Mouse (Mus musculus): Measurements from ENCODE around the gene Cxcl2.
A peak's percentile ranks its signal among the peaks of the same experiment; 100 is the strongest.

The Cxcl2 gene

DNA sequence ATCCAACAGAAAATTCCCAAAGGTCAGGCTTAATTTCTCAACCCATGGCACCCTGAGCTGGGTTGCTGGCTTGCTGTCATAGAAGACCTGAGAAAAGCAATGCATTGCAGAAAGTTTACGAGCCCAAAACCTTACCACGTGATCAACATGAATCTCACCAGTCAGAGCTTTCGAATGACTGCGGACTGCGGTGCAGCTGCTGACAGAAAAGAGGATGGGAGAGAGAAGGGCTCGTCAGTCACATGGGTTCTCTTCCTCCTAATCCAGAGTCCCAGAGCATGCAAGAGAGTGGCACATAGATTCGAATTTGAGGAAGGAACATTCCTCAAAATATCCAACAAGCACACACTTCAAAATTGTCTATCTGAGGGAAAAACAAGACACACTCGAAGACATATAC lies 9.4 kb upstream of the Cxcl2 start:
- DNase-seq (ENCODE audit: low read depth, low spot score): no peak

DNA sequence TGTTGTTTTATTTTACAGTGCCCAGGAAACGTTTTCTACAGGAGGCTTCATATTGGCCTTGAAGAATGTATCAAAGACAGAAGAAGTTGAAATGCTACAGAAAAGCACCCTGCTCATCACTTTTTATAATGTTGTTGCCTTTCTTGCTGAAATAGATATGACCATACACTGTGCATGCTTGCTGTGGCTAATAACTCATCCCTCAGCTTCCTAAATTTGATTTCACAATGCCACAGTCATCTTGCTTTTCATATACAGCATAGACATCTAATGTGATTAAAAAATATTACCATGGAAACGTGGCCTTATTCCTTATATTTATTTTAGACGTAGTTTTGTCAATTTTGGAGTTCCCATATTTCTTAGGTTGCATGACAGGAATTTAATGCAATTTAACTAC lies 6.2 kb upstream of the Cxcl2 start:
- DNase-seq (ENCODE audit: low read depth, low spot score): no peak

DNA sequence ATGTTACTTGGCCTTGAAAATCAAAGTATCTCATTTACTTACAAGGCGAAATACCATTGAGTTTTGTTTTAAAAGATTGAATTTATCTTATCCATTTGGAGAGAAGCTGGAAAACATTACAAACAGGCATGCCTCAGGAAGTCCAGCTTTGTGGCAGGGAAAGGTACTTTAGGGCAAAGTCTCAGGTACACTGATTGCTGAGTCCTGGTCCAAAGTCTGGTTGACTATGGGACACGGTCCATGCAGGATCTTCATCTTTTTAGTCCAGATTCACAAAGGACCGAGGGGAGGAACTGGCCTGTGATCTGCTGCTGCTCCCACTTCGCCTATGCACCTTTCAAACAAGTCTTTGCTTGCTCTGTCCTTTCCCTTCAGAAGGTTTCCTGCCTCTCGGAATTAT lies 4.4 kb upstream of the Cxcl2 start:
- DNase-seq (ENCODE audit: low read depth, low spot score): no peak

DNA sequence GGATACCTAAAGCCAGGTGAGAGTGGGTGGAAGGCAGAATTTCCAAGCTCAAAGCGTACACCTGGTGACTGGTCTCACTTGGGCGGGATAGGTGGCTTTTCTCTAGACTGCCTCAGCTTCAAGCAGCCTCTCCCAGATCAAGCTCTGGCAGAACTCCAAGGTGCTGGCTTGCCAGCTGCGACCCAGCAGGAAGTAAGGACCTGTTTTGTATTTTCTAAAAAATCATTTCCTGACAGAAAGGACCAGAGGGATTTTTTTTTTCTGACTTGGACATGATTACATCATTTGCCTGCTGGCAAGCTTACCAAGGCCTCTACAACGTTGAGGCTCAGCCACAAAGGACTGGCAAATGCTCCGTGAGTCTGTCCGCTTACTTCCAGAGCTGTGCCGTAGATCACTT lies 3.5 kb upstream of the Cxcl2 start:
- no peak for DNase-seq (ENCODE audit: low read depth, low spot score)

DNA sequence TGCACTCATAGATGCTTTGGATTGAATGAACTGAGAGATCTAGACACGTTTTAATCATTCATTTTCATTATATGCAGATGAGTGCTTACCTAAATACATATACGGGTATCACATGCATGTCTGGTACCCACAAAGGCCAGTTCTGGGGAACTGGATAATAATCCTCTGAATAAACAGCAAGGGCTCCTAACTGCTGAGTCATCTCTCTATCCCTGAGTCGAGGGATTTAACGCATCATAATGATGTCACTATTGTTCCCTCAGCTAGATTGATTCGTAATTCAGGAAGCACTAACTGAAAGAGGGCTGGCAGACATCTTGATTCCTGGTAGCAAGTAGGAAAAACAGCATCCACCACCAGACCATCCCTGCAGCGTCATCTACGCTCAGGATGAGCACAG lies 3.0 kb upstream of the Cxcl2 start:
- DNase-seq (ENCODE audit: low read depth, low spot score): no peak

DNA sequence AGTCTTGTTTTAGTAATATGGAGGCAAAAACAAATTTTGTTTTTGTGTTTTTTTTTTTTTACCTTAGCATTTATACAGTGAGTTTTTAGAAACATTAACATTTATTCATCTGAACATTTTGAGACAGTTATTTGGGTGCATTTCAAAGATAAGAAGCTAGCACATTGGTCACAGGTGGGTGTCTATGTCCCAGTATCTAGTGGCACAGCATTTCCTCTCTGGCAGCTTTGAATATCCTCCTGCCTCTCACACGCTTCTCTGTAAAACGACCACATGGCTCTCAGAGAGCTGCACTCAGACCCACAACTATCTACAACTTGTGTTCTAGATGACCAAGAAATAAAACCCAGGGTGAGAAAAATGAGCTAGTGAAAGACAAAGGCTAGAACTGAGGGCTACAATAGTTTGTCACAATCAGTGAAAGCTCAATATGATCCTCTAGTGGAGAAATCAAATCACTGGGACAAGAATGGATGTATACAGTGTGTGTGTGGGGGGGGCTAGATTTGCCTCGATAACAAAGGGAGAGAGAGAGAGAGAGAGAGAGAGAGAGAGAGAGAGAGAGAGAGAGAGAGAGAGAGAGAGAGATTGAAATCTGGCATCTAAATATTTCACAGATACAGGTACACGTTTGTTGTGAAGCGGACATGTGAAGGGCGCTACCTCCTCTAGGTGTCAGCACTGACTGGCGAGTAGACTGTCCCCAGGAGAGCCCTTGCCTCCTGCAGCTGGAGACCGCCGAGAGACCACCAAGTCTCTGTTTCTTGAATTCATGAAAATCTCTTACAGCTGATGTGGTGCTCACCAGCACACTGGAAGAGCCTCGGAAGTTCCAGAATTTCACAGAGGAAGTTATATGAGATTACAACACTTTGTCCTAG lies 1.1 kb upstream of the Cxcl2 start:
- no peak for DNase-seq (ENCODE audit: low read depth, low spot score)

DNA sequence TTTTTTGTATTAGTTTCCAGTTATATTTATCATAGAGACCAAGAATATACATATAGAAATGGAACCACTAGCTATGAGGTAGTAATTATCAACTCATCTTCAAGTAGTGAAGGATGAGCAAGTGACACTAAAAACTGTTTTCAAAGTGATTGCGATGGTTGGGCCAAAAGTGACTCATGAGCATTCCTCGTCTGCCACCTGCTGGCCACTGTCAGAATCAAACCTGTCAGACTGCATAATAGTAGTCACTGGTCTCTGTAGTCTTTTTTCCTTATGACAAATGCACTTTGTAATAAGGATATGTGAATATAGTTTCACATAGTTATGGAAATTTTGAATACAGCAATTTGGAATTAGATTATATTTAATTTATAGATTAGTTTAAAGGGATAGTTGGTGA lies 5.3 kb downstream of the Cxcl2 start:
- DNase-seq (ENCODE audit: low read depth, low spot score): peak; percentile 39

DNA sequence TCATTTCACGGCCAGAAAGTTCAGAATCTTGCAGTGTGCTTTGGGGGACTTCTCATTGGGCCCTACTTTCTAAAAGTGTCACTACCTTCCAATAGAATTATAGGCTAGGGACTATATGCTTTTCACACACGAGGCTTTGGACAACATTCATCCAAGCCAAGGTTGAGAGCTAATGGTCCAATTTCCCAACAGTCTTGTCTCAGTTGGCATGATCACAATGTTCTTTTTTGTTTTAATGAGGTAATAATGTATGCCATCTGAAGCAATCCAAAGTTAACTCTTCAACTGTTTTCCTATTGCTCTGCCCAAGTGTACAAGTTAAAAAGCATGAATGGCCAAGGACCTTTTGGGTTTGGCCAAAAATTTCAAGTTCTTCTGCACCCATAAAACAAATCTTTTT lies 15.8 kb downstream of the Cxcl2 start:
- no peak for DNase-seq (ENCODE audit: low read depth, low spot score)

DNA sequence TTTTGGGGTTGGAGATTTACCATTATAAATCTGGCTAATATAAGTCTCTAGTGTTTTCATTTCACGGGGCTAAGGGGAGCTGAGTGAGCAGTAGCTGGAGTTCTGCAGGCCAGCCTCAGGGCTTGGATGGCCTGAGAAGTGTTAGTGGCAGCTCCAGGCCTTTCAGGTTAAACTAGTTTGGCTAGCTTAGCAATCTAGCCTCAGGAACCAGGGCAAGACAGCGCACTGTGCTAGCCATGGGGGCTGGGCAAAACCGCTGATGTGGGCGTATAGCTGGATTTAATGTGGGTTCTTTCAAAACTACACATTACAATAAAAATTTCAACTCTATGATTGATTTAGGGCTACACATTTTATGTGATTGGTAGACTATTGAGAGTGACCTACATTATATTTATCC lies 19.3 kb downstream of the Cxcl2 start:
- no peak for DNase-seq (ENCODE audit: low read depth, low spot score)

DNA sequence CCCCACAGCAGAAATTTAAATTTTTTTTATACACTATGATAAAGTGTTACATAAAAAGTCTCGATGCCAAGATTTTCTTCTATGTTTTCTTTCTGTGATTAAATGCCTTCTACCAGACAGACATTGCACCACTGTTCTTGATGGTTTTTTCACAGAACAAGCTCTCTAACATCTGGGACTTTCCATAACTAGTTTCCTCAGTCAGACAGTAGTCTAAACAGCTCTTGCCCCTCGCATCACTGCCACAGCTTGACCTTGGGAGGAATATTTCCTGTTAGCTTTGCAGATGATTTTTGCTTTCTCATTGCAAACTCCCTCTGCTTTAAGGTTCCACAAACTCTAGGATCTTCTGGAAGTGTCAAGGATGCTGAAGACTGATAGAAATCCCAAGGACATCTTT lies 26.9 kb downstream of the Cxcl2 start:
- DNase-seq (ENCODE audit: low read depth, low spot score): peak; percentile 9

DNA sequence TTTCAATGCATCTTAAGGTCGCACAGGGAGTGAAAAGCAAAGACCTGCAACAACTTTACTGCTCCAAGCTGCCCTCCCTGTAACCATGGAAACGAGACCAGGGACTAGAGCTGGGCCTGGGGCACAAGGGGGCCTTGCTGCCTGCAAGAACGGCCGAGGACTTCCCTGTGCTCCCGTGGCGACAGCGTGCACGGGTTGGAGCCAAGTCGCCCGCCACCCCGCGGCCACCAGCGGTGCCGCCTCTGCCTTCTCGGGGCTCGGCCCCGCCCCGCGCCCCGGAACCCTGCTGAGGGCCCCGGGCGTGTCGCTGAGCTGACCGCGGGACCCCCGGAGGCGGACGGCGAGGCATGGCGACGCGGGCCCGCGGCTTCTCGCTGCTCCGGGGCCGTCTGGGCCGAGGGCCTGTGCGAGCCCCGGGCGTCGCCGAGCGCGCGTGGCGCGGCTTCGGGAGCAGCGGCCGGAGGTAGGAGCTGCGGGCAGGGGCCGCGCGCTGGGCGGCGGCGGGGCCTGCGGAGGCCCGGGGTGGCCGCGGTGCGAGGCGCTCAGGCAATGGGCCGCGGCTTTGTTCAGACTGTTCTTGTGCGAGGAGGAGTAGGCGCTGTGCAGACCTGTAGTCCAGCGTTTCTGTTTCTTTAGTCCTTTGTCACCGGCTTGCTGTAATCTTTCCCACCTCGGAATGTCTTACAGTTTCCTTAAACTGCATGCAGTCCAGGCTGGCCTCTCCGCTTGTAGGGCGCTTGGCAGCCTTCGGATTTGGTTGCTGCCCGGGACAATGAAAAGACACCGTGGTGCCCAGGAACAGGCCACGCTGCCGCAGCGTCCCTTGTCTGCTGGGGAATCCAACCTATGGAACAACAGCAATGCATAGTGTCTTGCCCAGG lies 27.5 kb downstream of the Cxcl2 start, which contains the start of gene Mthfd2l:
TSS of gene Mthfd2l (plus strand) at position 147 of the 881 bp plus-strand sequence.
- DNase-seq (ENCODE audit: low read depth, low spot score): peak; percentile 34

DNA sequence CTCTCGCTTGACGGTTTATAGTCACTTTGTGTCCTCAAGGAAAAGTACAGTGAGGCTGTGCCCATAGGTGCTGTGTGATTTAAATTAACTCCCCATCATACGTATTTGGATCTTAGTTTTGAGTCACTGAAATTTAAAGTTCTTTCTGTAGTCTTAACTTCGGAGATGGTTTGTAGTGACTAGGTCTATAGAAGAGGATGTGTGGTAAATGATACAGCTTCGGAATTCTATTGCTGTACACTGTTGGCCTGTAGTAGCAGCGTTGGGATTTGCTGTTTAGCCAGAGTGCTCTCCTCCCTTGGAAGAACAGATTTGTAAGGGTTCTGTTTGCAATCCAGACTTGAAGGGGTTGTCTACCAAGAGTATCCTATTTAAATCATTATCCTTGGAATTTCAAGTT lies 28.2 kb downstream of the Cxcl2 start:
- no peak for DNase-seq (ENCODE audit: low read depth, low spot score)

DNA sequence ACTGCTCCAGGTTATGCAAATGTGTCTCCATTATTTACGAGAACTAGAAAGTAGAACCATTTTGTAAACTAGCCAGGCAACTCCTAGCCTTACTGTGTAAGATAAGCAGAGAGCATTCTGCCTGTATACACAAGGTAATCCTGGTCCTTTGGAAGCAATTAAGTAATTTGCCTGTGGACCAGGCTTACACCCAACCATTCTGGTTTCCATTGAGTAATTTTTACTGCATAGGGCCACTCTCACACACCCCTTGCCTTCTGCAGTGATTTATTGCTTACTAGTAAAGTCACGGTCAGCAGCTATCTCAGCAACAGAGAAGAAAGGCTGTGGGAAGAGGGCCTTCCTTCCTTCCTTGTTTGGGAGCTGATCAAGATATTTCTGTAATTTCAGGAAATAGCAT lies 33.0 kb downstream of the Cxcl2 start:
- no peak for DNase-seq (ENCODE audit: low read depth, low spot score)

DNA sequence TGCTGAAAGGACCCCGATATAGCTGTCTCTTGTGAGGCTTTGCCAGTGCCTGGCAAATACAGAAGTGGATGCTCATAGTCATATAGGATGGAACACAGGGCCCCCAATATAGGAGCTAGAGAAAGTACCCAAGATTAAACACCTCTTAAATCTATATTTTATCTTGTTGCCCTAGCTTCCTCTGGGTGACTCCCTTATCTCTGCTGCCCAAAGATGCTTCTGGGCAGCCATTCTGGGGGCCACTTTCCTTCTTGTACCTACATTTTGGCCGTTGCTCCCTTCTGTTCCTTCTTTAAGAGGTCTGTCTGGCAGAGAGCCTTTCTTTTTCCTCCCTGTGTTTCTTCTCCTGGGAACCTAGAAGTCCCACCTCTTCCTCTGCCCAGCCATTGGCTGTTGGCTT lies 41.8 kb downstream of the Cxcl2 start:
- DNase-seq (ENCODE audit: low read depth, low spot score): no peak

DNA sequence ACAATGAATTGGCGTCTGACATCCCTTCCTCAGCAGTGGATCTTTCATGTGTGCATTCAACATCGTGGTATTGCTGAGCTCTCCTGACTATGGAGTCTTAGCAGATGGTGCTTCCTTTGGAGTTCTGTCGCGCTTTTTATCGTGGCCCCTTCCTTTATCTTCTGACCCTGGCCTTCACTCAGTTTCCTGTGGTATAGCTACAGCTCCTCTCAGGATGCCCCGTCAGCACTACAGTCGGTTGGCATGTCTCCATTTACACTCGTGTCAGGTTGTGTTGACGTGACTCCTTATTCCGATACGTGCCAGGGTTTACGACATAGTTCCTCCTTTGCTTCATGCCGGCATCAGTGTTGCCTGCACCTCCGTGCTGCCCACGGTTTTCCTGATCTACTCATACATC lies 45.8 kb downstream of the Cxcl2 start:
- no peak for DNase-seq (ENCODE audit: low read depth, low spot score)

DNA sequence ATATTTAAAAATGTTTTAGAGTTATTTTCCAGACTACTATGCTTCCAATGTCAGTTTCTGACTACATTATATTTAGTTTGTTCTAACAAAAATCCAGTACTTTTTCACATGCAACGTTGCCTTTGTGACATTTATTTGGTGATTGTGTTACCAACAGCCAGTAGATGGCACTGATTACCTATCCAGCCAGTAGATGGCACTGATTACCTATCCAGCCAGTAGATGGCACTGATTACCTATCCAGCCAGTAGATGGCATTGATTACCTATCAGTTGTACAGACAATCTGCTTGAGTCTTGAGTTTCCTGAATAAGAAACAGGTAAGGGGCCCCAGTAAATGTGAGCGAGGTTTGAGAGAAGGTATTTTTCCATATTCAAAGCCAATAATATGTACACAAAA lies 47.8 kb downstream of the Cxcl2 start:
- peak; percentile 19 for DNase-seq (ENCODE audit: low read depth, low spot score)

DNA sequence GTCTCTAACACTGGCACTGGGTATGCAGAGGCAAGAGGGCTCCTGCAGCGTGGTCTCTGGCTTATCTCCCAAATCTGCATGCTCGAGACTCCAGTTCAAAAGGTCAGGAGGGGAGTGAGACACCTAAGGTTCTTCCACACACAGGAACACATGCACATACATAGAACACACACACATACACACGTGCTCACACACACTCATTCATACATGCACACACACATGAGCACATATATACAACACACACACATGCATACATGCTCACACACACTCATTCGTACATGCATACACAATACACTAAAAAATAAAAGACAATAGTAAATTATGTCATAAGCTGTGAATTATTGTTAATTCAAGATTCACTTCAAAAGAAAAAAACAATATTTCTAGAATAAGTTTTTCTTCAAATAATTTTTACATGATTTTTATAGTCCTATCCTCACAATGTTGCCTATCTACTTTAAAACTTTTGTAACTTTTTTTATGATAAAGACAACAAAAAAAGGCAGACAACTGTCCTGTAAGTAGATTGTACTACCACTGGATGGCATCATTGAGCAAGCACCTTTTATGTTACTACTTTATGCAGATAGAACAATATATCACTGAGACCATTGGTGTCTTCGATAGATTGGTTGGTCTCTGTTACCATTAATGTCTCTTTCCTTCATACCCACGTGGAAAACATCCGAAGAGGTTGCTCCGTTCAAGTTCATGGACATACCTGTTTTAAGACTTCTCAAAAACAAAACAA lies 49.2 kb downstream of the Cxcl2 start:
- no peak for DNase-seq (ENCODE audit: low read depth, low spot score)
